Mouse (Mus musculus) urinary bladder, postnatal 25 days (tissue): ENCODE measurements at regions not wholly inside any gene's neighbourhood (a gene's known extent, or its start where the extent isn't known, plus 50 kb on each side); places are given as distances from the start of the nearest gene placed in this dataset.
A peak's percentile ranks its signal among the peaks of the same experiment; 100 is the strongest.

Source experiments
- DNase-seq: peaks from one replicate; pipeline ENCODE4 v3.0.0; 2022; ENCODE audit warnings: low spot score

GRCm38 (mm10) chr7:137750741-137751140, 313.3 kb downstream of the Glrx3 start:
- DNase-seq, result no peak

GRCm38 (mm10) chr7:137751151-137751859, 313.9 kb downstream of the Glrx3 start:
- DNase-seq, result no peak

GRCm38 (mm10) chr7:137765961-137766360, 328.5 kb downstream of the Glrx3 start:
- no peak for DNase-seq

DNA sequence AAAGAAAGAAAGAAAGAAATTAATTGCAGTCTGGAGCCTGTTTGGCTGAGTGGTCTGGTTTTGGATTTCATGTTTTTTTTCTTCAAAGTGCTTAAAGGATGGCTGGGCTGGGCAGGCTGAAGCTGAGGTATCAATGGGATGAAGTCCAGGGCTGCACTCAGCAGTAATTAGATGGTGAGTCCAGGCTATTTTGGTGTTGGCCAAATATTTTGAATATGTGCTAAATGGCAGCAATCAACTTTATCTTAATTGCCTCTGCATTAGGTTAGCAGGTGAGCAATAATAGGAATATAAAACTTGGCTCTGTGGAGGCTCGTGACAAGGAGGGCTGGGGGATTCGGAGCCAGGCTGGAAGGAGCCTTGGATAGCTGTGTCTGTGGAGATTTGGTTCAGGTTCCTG, 329.3 kb downstream of the Glrx3 start:
- DNase-seq, result no peak

DNA sequence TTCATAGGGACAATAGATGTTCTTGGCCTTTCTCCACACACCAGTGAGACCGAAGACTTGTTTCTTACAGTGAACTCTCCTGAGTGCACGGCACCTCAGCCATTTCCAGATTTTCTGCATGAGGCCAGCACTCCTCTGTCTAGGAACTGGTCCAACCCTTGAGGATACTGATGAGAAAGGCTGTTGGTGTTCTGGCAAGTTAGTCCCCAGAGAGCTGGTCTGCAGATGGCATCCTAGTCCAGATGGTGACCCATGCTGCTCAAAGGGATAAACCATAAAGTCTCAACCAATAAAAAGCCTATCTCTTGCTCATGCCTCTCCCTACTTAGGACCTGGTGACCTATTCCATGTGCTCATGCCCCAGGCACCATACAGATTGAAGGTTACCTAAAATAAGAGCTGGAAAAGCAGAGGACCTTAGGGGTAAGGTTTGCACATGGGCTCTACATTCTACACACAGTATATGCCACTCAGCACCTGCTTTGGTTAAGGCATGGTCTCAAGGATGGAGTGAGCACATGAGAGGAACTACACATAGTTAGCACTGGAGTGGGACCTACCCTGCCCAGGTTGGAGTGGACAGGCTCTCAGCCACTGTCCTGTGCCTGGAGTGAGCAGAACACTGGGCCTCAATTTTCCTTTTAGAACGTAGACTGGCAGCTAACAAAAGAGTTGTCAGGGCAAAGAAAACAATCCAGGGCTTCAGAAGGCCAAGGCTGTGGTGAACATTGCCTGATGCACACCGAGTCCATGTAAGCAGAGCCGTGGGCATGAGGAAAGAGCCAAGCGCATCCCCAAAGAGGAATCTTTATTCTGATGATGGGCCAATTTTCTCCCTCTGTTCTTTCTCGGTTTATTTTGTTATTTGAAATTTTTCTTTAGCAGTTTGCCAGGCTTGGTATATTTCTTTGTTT, 335.9 kb downstream of the Glrx3 start:
- no peak for DNase-seq

DNA sequence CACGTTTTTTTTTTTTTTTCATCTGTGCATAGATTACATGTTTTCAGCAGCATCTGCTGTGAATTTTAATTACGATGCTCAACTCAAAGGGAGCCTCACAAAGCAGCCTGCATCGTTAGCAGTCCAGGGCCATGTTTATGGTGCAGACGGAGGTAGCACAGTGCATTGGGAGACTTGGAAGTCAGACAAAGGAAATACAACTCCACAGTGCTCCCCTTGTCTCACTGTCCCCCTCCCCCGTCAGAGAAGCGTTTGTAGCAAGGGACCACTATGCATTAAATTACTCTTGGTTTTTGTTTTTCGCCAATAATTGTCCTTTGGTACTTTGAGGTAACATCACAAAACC, 336.5 kb downstream of the Glrx3 start:
- DNase-seq, result no peak

- DNase-seq, result peak; percentile 37
These were observed 346.5 kb downstream of the Glrx3 start for GRCm38 (mm10) chr7:137783954-137784353.

DNA sequence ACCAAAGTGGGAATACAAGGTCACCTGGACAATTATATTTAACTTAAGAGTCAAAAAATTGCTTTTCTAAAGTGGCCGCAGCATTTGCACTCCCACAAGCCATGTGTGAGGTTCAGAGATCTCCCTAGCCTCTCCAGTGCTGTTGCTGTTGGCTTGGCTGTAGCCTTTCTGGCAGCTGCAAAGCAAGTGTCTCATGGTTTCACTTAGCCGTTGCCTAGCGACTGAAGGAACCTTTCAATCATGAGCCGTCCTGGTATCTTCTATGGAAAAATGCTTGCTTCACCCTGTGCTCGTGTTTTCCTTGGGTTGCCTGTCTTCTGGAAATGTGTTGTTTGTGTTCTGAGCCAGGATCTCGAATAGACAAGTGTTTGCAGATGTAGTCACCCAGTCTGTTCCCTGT, 367.9 kb downstream of the Glrx3 start:
- no peak for DNase-seq

DNA sequence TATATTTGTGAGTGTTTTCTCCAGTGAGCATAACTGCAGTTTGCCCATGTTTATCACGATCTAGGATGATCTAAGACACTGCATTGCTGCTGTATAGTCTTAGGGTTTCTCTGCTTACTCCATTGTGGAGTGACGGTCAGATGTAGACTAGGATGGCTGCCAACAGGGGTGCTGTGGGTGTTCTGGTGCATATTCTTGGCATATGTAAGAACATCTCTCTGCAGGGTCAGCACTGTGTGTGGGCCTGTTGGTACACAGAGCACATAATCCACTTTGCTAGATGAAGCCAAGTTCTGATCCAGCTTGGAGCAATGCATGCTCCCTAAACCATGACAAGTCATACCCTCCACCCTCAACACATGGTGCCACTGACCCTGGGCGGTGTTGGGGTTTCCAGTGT, 375.4 kb downstream of the Glrx3 start:
- DNase-seq, result no peak

- no peak for DNase-seq
These were observed 403.1 kb downstream of the Glrx3 start for GRCm38 (mm10) chr7:137840520-137840919.

DNA sequence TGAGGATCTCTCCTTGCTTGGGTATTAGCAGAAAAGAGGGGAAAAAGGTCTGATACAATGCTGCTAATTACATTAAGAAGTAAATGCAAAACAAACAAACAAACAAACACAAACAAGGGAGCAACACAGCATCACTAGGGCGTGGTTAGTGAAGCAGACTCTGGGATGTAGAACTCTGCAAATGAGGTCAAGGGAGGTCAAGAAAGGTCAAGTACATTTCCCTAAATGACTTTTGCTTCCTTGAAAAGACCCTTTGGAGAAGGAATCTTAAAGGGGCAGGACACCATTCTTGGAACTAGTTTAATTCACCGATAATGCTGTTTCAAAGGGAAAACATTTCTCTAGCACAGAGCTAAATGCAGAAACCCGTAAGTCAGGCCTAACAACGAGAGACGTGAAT, 403.6 kb downstream of the Glrx3 start:
- no peak for DNase-seq

- DNase-seq, result no peak
These were observed 404.2 kb downstream of the Glrx3 start for GRCm38 (mm10) chr7:137841456-137842100.

DNA sequence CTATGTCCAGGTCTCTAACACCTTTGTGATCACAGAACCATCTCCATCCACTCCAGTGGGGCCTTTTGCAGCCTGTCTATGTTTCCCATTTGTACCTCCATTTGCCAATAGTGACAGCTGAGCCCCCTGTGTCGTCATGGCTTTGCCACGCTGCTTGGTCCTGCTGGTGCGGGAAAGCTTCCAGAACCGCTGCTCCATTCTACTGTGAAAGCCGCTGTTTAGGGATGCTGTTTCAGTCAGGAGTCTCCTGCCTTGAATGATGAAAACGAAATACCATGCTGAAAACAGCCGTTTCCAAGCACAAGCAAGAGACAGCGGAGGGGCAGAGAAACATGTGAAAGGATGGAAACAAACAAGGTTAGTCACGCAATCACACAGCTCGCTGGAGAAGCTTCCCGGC, 410.4 kb downstream of the Glrx3 start:
- DNase-seq, result no peak

DNA sequence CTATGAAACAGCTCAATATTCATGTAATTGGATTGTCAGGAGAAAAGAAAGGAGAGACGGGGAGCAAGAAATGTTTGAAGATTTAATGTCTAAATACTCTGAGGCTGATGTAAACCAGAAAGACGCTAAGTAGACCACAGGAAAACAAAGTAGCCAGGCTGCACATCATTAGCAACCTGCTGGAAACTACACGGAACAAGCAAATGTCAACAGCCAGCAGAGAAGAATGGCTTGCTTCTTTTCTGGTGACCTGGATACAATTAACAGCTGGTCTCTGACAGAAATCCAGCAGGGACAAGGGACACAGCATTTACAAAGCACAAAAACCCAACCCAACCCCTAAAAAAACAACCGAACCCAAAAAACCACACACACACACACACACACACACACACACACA, 413.6 kb downstream of the Glrx3 start:
- no peak for DNase-seq

DNA sequence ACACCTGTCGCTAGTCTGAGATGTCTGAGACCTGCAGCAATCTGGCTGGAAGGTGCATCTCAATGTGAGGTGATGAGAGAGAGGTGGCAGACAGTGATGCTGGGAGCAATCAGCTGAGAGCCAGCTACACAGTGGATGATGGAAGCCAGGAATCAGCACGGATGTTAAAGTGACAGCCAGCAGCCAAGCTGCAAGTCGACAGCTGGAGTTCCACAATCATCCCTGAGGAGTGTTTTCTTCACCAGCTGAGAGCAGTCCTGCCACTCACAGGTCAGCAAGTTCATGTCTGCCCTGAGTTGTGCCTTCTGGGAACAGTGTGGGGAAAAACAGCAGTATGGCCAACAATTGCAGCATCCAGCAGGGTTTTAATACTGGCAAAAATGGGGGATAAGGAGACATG, 422.3 kb downstream of the Glrx3 start:
- DNase-seq, result no peak

DNA sequence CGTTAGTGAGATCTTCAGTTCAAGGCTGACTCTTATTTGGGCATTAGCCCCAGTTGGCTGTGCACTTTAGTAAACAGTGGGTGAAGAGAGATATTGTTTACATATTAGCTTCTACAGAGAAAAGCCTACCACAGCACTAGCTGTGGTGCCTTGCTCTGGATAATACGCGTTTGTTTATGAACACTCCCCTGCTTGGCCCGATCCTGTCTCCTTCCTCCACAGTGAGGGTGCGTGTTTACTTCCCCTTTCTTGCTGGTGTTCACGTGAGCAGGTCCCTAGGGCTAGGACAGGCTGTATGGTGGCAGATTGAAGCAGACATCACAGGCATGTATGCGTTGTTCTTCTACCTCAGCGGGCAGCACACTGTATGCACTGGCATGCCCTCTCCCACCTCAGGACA, 423.1 kb downstream of the Glrx3 start:
- no peak for DNase-seq

- no peak for DNase-seq
These were observed 427.5 kb downstream of the Glrx3 start for GRCm38 (mm10) chr7:137864912-137865311.

DNA sequence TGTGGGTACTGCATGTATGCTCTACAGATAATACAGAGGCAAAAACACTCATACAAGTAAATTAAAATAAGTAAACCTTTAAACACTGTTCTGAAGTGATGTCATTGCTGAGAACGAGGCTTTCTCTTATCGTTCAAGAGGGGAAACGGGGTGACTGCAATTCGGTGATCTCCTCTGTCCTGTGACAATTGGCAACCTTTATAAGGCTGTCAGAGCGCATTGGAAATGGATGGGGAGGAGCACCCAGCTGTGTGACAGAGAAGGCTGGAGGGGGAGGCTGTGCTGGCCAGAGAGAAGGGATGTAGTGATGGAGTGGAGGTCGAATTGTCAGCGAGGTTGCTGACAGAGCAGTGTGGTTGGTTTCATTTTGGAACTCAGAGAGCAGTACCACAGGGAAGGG, 428.0 kb downstream of the Glrx3 start:
- DNase-seq, result no peak

DNA sequence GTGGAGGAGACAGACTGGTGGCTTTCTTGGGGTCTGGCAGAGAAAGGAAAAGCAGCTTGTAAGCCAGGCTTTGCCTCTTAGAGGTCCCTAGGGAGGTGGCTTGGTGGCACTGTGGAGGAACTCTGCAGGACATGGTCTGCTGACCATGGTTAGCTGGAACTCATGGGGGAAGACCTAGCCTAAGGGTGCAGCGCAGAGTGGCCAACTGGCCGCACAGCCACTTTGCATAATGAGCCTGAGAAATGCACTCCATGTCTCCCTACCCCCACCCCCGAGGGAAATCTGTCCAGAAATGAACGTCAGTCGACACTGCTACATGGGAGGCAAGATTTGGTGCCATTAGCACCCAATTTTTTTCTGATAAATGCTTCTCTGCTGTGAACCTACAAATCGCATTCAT, 429.5 kb downstream of the Glrx3 start:
- DNase-seq, result no peak

DNA sequence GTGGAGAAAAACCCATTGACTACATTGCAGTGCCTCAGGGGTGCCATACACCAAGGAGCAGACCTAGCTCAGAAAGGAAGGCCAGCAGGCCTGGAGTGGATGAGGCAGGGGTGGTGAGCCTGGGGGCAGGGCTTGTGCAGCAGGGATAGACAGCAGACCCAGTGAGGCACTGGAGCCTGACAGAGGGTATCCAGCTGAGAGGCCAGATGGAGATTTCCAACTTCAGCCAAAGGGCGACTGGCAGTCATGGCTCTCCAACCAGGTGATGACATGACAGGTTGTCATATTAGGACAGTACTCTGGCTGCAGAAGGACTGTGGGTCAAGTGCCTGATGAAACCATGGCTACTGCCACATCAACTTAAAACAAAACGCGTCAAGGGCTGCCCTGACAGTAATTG, 431.1 kb downstream of the Glrx3 start:
- no peak for DNase-seq

GRCm38 (mm10) chr7:137875306-137875705, 437.9 kb downstream of the Glrx3 start:
- no peak for DNase-seq

- no peak for DNase-seq
These were observed 441.9 kb downstream of the Glrx3 start for GRCm38 (mm10) chr7:137879296-137879695.

DNA sequence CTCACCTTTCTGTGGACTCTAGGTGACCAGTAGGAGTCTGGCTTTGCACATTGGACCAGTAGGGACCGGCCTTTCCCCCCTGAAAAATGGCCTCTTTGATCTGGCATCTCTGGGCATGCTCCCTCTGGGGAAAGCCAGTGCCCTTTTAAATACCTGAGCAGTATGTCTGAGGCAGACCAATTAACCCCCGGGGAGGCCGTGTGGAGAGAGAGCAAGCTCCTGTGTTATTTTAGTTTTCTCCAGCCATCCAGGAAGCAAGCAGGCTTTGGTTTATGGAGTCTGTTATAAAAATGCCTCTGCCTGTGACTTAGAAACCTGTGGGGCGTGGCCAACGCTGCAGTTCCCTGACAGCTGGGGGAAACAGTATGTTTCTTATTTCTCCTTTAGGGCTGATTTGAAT, 445.5 kb downstream of the Glrx3 start:
- DNase-seq, result no peak
